Mouse (Mus musculus) left cerebral cortex, adult 18-20 months (tissue): ENCODE results near the gene Lrba. TPM values are rescaled to one million over a fixed set of nuclear protein-coding genes. Genes with fewer than 3 reads are reported as not detected.

Source experiments
- DNase-seq, 2 experiments: peaks; one replicate each; pipeline ENCODE4 v3.0.0; 2021 to 2022; ENCODE audit warnings: low spot score in 2 of 2, mixed read lengths in 1 of 2
- total RNA-seq, 2 experiments: library from RNA; stranded (reverse); gene quantifications; 2 replicates each; pipeline ENCODE4 v1.2.3; 2021

Lrba gene
- total RNA-seq, 2 experiments from 2014 or later = 29.6 to 31.6 TPM

- no peak for DNase-seq
These were observed 526.2 kb downstream of the Lrba start for GRCm38 (mm10) chr3:86750652-86751051.

- DNase-seq = no peak
These were observed 529.7 kb downstream of the Lrba start for GRCm38 (mm10) chr3:86754178-86754577.

DNA sequence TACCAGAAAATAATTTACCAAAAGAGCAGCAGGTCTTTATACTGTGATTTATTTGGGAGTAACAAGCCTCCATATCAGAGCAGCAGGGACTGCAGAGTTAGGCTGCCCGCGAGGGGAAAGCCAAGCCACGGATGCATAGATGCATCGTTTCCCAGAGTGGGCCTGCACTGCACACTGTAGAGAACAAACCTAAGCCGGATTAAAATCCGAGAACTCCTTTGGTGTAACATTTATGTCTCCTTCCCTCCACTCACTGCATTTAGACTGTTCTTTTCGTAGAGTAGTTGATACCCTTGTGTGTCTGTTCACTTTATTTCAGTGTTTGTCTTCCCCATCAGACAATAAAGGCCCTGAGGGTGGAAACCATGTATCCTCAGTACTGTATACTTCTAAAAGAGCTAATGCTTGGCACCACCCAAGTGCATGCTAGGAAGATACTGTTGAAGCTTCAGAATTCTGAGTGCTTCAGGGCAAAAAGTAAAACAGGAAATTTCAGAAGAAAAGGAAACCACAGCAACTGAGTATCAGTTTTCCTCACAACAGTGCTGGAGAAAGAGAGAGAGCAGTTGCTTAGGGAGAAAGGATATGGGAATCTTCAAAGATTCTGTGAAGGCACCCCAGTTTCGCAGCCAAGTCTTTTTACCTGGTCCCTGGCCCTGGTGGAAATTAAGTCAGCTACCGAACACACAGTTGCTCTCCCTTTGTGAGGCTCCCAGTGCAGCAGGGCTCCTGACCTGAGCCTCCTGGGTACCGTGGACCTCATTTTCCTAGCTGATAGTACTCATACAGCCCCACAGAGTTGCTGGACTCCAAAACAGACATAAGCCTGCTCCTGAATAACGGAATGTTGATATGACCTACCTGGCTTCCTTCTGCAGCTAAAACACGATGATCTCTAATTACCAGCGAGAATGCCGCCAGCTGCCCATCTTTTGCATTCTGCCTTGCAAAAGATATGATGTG lies 530.4 kb downstream of the Lrba start:
- DNase-seq = no peak

GRCm38 (mm10) chr3:86756548-86756947 lies 532.1 kb downstream of the Lrba start:
- no peak for DNase-seq

GRCm38 (mm10) chr3:86758727-86759126 lies 534.2 kb downstream of the Lrba start:
- no peak for DNase-seq

DNA sequence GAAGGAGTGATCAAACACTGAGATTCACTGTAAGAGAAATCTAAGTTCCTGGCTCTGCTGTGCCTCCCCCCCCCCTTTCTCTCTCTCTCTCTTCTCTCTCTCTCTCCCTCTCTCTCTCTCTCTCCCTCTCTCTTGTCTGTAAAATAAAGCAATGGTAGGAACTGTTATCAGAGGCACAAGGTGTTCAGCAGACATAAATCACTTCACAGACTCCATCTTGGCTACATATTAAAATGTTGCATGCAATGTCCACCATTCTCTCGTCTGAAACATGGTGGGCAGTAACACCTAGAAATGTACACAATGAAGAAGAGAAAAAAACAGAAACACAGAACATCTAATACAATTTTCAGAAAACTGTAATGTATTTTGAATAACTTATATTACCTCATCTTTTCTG lies 534.9 kb downstream of the Lrba start:
- DNase-seq = no peak

- DNase-seq = no peak
These were observed 535.4 kb downstream of the Lrba start for GRCm38 (mm10) chr3:86759834-86760233.

GRCm38 (mm10) chr3:86760474-86760873 lies 536.0 kb downstream of the Lrba start:
- no peak for DNase-seq

GRCm38 (mm10) chr3:86761095-86762035 lies 536.9 kb downstream of the Lrba start:
- peak; percentile 84 to 90 for DNase-seq

GRCm38 (mm10) chr3:86762036-86762415 lies 537.5 kb downstream of the Lrba start:
- no peak for DNase-seq

- no peak for DNase-seq
These were observed 538.0 kb downstream of the Lrba start for GRCm38 (mm10) chr3:86762456-86762855.

GRCm38 (mm10) chr3:86768553-86768952 lies 544.1 kb downstream of the Lrba start:
- no peak for DNase-seq

- DNase-seq = no peak
These were observed 544.5 kb downstream of the Lrba start for GRCm38 (mm10) chr3:86768969-86769368.

DNA sequence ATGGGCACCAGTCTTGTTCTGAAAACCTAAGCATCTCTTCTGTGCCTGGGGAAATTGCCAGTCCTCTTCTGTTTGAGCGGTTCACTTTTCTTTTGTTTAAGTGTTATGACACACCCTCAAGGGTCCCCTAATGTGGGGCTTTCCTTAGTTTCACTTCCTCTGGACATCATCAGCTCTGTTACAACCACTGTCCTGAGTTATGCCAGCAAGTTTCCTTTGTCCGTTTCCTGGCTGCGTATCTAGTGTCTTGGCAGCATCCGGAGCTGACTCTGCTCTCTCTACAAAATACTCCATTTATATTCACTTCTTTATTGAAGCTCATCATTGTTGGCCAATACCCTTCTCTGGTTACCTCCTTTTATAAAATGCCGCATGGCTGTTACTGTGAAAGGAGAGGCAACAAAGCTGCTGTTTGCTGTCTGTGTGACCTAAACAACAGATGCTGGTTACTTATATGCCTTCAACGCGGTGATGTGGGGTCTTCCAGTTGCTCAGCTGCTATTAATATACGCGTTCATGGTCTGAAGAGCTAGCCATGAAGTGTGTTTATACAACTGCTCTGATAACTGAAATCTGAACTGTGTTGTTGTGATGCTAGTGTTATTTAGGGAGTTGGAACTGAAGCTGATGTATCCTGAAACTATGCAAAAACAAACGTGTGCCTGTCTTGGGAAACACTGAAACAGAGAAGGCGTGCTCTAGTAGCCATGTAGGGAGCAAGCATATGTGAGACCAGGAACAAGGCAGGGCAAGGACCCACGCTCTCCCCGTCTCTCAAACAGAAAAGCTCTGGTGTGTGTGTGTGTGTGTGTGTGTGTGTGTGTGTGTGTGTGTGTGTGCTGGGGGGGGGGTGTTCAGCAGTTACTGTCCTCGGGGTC lies 550.3 kb downstream of the Lrba start:
- DNase-seq = no peak

- no peak for DNase-seq
These were observed 551.0 kb downstream of the Lrba start for GRCm38 (mm10) chr3:86775444-86775828.

DNA sequence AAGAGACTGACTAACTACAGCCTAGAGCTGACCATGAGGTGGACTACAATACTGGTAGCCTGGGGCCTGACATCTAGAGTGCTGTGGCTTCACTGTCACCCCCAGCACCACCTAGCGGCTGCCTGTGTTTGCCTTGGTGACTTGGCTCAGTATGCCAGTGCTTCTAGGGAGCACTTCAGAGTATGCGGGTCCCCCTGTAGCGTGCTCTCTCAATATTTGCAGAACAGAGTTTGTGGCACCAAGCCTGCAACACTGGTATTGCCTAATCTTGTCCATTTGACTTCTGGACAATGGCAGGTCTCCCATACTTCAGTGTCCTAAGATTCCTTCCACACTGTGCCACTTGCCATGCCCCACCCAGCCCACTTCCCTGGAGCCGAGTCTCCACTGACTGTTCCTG lies 555.2 kb downstream of the Lrba start:
- DNase-seq = no peak

GRCm38 (mm10) chr3:86784051-86784450 lies 559.6 kb downstream of the Lrba start:
- DNase-seq = no peak

DNA sequence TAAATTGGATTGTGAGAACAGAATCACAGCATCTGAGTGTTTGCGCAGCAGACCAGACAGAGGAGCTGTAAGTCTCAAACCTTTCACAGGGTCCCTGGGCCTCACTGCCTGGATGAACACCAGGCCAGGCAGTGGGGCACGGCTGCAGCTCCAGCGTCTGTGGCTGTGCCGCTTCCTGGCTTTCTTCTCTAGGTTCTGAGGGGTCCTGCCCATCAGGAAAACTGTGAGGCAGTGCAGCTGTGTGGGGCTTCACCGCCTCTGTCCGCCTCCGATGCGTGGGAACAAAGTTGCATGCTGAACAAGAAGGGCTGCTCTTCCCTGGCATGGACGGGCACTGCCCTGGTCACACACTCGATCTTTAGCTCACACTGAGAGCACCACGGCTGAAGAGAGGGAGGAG lies 560.5 kb downstream of the Lrba start:
- DNase-seq = no peak

- DNase-seq = no peak
These were observed 561.8 kb downstream of the Lrba start for GRCm38 (mm10) chr3:86786280-86786679.

GRCm38 (mm10) chr3:86786845-86787351 lies 562.4 kb downstream of the Lrba start:
- DNase-seq = peak; percentile 51
